Mouse (Mus musculus) thymus, adult 2 months (tissue): ENCODE measurements at regions not wholly inside any gene's neighbourhood (a gene's known extent, or its start where the extent isn't known, plus 50 kb on each side); places are given as distances from the start of the nearest gene placed in this dataset.

Experiments
- CTCF ChIP-seq: fragments of 200-500 bp; IDR thresholded peaks from 2 replicates; pipeline ENCODE4 v1.5.1; 2012; ENCODE audit warnings: mild to moderate bottlenecking, control low read depth, low read length, moderate library complexity, borderline replicate concordance; ENCODE audit not compliant: control insufficient read depth, poor library complexity, insufficient read depth; ENCODE audit errors: extremely low read depth
- POLR2A ChIP-seq: fragments of 200-500 bp; IDR thresholded peaks from 2 replicates; pipeline ENCODE4 v1.6.1; 2012; ENCODE audit warnings: mild to moderate bottlenecking, low read length, control low read depth, moderate library complexity; ENCODE audit not compliant: control insufficient read depth, poor library complexity, insufficient read depth; ENCODE audit errors: extremely low read depth

DNA sequence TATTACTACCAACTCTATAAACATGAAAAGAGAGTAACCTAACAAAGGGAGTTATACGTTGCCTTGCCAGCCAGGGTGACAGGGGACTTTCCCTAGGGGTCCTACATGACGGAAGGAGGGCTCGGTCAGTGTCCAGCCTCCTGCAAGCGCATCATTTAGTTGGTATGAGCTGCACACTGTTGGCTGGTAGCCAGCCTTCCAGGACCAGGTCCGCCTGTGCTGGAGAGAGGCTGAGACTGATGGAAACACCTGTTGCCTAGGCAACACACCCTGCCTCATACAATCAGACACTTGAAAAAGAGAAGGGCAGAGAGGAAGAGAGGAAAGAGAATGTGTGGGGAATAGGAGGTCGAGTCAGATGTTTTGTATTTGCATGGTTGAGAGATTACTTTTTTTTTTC, 93.3 kb upstream of the Rybp start:
- TF ChIP-seq CTCF (no peak), POLR2A (no peak)
